Mouse (Mus musculus) myocyte (in vitro differentiated cells): ENCODE results near the gene Uts2r.

Experiments used
- CEBPB ChIP-seq: IDR thresholded peaks from 2 replicates; pipeline ENCODE4 v1.6.1; 2011; ENCODE audit warnings: mild to moderate bottlenecking, moderate library complexity; ENCODE audit not compliant: poor library complexity, insufficient read depth, severe bottlenecking
- E2F4 ChIP-seq: IDR thresholded peaks from one replicate; pipeline ENCODE4 v1.6.1; 2011; ENCODE audit warnings: mild to moderate bottlenecking, control low read depth, moderate library complexity; ENCODE audit not compliant: insufficient read depth
- MAX ChIP-seq: IDR thresholded peaks from one replicate; pipeline ENCODE4 v1.6.1; 2011; ENCODE audit warnings: low read depth, mild to moderate bottlenecking, control low read depth
- MYOD1 ChIP-seq, 3 experiments: IDR thresholded peaks; one replicate each; pipeline ENCODE4 v1.6.1; 2011; ENCODE audit warnings: control low read depth in 2 of 3, low read depth in 2 of 3, mild to moderate bottlenecking in 2 of 3, moderate library complexity in 1 of 3; ENCODE audit not compliant: insufficient read length in 2 of 3, control insufficient read depth in 1 of 3
- MYOG ChIP-seq, 3 experiments: IDR thresholded peaks; one replicate each; pipeline ENCODE4 v1.6.1; 2011; ENCODE audit warnings: control low read depth in 2 of 3, low read depth in 2 of 3, mild to moderate bottlenecking in 2 of 3; ENCODE audit not compliant: insufficient read length in 2 of 3, control insufficient read depth in 1 of 3, insufficient read depth in 1 of 3
- POLR2A ChIP-seq: IDR thresholded peaks from one replicate; pipeline ENCODE4 v1.6.1; 2011; ENCODE audit warnings: low read depth, mild to moderate bottlenecking, control low read depth, moderate library complexity; ENCODE audit not compliant: insufficient read length
- POLR2AphosphoS2 ChIP-seq: IDR thresholded peaks from one replicate; pipeline ENCODE4 v1.6.1; 2011; ENCODE audit warnings: low read depth, control low read depth; ENCODE audit not compliant: insufficient read length
- REST ChIP-seq: IDR thresholded peaks from one replicate; pipeline ENCODE4 v1.6.1; 2011; ENCODE audit warnings: mild to moderate bottlenecking, control low read depth, moderate library complexity; ENCODE audit not compliant: insufficient read depth, insufficient read length
- SRF ChIP-seq: IDR thresholded peaks from one replicate; pipeline ENCODE4 v1.6.1; 2011; ENCODE audit warnings: low read depth; ENCODE audit not compliant: control insufficient read depth, insufficient read length
- TCF12 ChIP-seq: IDR thresholded peaks from one replicate; pipeline ENCODE4 v1.6.1; 2011; ENCODE audit warnings: mild to moderate bottlenecking, control low read depth; ENCODE audit not compliant: poor library complexity, insufficient read depth, severe bottlenecking
- TCF3 ChIP-seq: IDR thresholded peaks from one replicate; pipeline ENCODE4 v1.6.1; 2011; ENCODE audit warnings: low read depth, control low read depth; ENCODE audit not compliant: insufficient read length
- USF1 ChIP-seq: IDR thresholded peaks from one replicate; pipeline ENCODE4 v1.6.1; 2011; ENCODE audit warnings: low read depth, mild to moderate bottlenecking, control low read depth, moderate library complexity

GRCm38 (mm10) chr11:121176285-121177270 is 16.5 kb downstream of the Uts2r start:
- no peak for TF ChIP-seq POLR2A
- no peak for TF ChIP-seq REST
- TF ChIP-seq MYOG (IDR thresholded peaks at IDR 0.05; ENCODE audit: control insufficient read depth in 1 of 3, insufficient read depth in 1 of 3, insufficient read length in 2 of 3, low read depth in 2 of 3) = no peak
- TF ChIP-seq E2F4 = no peak
- TF ChIP-seq POLR2AphosphoS2 = no peak
- no peak for TF ChIP-seq TCF3
- no peak for TF ChIP-seq MAX
- no peak for TF ChIP-seq MYOD1 (IDR thresholded peaks at IDR 0.05; ENCODE audit: control insufficient read depth in 1 of 3, insufficient read length in 2 of 3, low read depth in 2 of 3)
- no peak for TF ChIP-seq TCF12
- no peak for TF ChIP-seq CEBPB
- TF ChIP-seq SRF = no peak
- TF ChIP-seq USF1 = no peak
